Mouse (Mus musculus): ENCODE measurements at regions not wholly inside any gene's neighbourhood (a gene's known extent, or its start where the extent isn't known, plus 50 kb on each side); places are given as distances from the start of the nearest gene placed in this dataset.
A peak's percentile ranks its signal among the peaks of the same experiment; 100 is the strongest.

DNA sequence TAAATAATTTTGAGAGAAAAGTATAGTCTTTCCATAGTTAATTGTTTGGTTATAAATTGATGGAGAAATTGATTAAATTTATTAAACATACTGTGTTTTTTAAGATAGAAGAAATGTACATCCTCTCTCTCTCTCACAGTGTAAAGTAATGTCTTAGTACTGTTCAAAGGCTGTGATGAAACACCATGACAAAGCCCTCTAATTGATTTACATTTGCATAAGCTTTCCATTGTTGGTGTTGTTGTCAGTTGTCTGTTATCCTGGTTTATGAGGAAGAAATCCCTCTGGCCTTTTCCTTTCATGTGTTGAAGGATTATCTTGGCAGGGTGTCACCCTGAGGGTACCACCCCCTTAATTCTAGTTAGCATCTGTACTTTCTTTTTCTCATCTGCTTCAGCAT is 207.2 kb upstream of the Dmd start:
- no peak for DNase-seq

DNA sequence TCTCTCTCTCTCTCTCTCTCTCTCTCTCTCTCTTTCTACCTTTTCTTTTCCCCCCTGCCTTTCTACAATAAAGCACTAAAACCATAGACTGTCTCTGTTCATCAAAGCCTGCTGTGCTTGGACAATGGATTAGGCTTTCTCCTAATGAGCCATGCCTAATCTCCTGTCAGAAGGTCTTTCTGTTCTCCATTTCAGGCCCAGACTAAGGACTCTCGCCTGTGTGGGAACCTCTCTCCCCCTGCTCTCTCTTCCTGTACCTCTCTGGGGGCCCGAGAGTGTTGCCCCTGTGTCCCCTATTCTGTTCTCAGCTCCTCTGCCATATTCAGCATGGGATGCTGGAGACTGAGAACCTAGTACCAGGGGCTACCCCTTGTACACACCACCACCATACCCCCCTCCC is 184.5 kb upstream of the Dmd start:
- no peak for DNase-seq

DNA sequence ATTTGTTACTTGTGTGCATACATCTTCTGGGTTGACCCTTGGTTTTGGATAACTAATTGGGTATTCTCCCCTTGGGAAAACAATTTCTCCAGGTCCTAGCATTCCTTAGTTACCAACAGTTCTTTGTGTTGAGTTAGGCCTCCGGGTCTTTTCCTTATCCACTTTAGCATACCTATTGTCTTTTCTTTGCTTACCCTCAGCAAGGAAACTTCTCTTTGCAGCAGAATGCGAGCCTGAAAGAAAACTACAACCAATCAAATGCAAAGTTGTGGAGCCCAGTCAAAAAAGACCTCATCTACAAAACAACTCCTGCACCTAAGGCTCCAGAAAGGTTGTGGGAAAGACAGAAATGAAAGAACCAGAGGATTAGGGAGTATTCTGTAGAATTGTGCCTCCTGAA is 139.5 kb upstream of the Dmd start:
- no peak for DNase-seq

DNA sequence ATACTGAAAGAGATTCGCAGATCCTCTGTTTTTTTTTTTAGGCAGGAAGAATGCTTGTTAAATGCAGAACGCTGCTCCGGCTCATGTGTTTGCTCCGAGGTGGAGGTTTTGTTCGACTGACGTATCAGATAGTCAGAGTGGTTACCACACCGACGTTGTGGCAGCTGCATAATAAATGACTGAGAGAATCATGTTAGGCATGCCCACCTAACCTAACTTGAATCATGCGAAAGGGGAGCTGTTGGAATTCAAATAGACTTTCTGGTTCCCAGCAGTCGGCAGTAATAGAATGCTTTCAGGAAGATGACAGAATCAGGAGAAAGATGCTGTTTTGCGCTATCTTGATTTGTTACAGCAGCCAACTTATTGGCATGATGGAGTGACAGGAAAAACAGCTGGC is 134.1 kb upstream of the Dmd start:
- DNase-seq: peak; percentile 15

DNA sequence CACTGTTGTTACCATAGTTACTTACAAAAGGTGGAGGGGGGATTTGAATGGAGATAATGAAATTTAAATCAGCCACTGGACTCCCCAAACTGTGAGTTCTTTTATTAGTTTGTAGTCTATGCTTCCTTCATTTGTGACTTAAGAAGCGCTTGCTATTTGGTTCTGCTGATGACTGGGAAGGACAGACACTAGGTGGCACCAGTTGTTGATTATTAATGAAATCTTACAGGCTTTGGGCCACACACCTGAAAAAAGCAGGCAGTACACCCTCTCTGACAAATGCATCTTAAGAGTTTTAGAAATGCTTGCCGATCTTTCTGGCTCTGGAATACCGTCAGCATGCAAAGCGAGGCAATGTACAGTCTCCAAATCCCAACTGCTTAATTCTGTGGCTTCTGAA is 131.6 kb upstream of the Dmd start:
- peak; percentile 6 for DNase-seq

DNA sequence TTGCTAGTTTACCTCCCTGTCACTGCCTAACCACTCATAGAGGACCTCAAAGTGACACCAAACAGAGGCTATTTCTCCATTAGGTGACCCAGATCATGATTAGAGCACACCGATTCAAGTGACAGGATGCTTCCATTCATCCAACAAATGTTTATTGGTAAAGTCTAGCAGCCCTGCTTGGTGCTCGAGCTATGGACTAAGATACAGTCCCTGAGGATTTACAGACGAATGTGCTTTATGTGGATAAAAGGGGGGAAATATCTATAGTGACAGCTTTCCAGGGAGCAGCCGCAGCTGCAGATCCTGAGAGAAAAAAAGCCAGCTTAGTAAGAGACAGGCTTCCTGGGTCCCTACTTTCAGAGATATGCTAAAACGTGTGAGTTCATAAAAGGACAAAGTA is 125.1 kb upstream of the Dmd start:
- no peak for DNase-seq

DNA sequence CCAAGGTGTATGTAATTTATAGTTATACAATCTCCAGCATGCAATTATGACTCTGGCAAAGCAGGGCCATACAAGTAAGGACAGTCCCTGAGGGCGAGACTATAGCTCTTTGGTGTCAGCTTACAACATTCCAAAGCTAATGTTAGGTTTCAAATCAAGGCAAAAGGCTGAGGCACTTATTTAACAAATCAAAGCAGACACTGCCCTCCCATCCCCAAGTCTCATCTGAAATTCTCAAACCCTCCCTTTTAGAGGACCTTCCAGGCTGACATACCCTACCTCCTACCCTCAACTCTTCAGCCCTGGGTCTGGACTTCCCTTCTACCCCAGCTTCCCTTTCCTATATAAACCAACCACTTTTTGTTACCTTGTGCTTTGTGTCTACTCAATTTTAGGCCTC is 82.6 kb upstream of the Dmd start:
- DNase-seq: no peak

All from right cerebral cortex, postnatal 25 days (tissue).